Mouse (Mus musculus) brain, embryonic 14.5 days (tissue): ENCODE measurements at regions not wholly inside any gene's neighbourhood (a gene's known extent, or its start where the extent isn't known, plus 50 kb on each side); places are given as distances from the start of the nearest gene placed in this dataset.

Source experiments
- DNase-seq: peaks from one replicate; pipeline ENCODE4 v3.0.0-alpha.2; 2011; ENCODE audit warnings: low read depth
- CTCF ChIP-seq: fragments of 200-500 bp; IDR thresholded peaks from 2 replicates; pipeline ENCODE4 v1.5.1; 2012; ENCODE audit warnings: inconsistent platforms, mild to moderate bottlenecking, moderate library complexity, borderline replicate concordance; ENCODE audit not compliant: insufficient read depth, insufficient read length; ENCODE audit errors: extremely low read depth
- POLR2A ChIP-seq: fragments of 200-500 bp; IDR thresholded peaks from 2 replicates; pipeline ENCODE4 v1.6.1; 2012; ENCODE audit warnings: mild to moderate bottlenecking, inconsistent platforms, borderline replicate concordance; ENCODE audit not compliant: poor library complexity, insufficient read depth, insufficient read length, severe bottlenecking; ENCODE audit errors: extremely low read depth

DNA sequence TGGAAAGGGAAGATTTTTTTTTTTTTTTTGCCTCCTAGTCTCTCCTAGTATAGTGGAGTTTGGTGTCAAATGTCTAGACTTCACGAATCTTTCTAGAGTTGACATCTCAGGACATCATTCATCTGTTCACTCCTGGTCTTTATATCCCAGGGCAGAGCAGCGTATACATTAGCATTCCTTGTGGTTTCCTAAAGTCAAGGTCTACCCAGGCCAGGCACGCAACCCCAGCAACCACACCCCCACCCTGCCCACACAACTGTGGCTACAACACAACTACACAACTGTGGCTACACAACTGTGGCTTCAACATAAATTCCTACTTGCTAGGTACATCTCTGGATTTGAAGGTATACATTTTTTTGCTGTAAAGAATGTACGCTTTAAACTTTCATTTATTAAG is 122.2 kb downstream of the Ppp1r3a start:
- DNase-seq = no peak
- no peak for TF ChIP-seq CTCF
- no peak for TF ChIP-seq POLR2A

DNA sequence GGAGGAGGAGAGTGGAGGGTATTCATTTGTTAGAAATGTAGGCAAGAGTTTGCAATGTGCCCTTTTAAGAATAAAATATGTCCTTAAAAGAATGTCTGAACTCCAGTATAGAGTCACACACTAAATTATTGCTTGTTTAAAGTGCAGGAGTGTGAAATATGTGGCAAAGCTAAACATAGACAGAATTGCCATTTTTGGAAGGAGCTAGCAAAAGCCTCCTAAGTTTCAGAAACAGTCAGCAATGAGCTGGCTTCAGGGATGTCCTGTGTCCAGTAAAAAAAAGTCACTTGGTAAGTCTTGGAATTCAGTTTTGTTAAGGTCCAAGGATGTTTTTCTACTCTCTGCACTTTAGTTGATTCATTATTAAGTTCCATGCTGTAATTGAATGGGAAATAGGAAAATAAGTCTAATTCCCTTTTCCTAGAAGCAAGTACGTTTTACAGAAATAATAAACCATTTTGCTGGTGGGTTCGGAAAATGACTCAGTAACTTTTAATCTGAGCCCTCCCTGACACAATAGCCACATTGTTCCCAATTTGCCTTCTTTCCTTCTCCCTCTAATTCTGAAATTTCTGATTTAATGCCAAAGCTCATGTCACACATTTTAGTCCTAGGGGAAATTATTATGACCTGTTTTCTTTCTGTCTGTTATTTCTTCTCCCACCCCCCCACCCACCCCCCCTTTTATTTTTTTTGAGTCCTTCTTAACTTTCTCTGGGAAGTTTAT is 123.2 kb downstream of the Ppp1r3a start:
- TF ChIP-seq CTCF = no peak
- no peak for TF ChIP-seq POLR2A
- DNase-seq = no peak

DNA sequence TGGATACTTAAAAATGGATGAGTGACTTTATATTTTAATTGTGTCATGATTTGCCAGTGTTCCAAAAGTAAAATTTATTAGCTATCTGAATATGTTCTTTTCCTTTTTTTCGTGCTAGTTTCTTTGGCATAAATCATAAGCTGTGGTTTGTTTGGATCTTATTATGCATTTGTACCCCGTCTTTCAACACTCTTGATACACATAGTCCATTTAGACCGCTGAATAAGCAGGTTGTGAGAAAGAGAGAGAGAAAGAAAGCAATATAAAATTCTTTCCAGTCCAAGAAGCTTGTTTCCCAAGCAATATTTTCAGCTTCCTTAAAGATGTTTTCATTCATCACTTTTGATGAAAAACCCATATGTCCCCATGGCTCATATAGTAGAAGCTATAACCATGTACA is 138.4 kb downstream of the Ppp1r3a start:
- DNase-seq = no peak
- no peak for TF ChIP-seq POLR2A
- TF ChIP-seq CTCF = no peak

DNA sequence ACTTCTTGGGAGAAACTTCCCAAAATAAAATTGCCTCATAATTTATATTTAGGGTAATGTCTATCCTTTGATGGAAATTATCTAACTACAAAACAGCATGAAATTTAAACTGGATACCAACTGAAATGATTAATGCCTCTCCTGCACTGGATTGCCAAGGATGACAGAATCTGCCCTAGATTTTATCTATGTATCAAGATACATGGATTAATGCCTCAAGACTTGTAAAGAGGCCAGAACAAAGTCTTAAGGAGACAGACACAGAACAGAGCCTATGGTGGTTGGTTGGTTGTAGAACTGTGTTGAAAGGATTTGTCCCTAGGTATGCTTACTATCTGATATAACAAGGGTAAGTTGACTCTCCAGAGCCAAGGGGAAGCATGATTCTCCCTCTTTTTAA is 147.0 kb downstream of the Ppp1r3a start:
- DNase-seq = no peak
- TF ChIP-seq CTCF (no peak), POLR2A (no peak)

DNA sequence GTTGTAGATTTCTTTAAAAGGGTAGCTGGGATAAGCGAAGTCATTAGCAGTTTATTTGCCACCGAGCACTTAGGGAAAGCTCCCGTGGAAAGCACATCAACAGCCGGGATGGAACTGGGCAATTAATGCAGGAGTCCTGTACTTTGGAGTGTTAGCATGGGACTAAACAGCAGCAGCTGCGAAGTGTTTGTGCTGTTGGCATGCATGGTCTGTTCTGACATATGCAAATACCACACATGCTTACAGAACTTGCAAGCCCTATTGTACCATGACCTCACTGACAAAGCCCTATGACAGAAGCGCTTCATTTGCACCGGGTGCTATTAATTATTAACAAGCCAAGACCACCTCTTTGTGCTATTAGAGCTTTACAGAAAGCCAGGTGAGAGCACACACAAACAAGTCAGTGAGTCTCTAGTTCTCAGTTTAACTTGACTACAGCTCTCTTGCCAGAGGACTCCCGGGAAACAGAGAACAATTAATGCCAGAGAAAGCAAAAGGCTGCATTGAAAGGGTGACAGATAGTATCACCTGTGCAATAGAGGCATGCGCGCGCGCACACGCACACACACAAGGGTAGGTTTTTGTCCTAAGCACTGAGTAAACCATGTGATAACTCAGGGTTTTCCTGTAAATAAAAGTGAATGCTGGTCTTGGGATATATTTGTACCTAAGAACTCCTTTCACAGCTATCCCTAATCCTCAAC is 154.4 kb downstream of the Ppp1r3a start:
- no peak for TF ChIP-seq POLR2A
- no peak for TF ChIP-seq CTCF
- peak; percentile 95 for DNase-seq

DNA sequence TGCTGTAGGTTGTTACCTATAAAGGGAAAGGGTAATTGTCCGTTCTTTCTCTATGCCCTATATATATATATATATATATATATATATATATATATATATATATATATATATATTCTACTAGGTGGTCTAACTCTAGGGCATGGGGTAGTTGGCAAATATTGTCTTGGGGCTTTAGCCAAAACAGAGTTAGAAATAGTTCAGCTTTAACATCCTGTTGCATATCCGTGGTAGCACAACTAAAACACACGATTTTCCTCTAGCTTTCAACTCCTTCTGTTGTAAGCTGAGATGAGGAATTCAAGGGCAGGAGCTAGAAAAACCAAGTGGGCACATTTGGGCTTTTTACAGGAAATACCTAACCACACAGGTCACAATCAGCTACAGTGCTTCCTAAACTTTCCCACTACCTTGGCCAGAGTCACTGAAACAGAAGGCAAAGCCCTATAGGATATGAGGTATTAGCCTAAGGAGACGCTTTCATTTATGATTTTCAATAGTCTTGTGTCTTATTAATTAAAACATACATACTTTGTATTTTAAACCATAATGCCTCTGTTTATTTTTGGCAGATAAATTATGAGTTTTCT is 158.1 kb downstream of the Ppp1r3a start:
- no peak for DNase-seq
- TF ChIP-seq CTCF = no peak
- TF ChIP-seq POLR2A = no peak

DNA sequence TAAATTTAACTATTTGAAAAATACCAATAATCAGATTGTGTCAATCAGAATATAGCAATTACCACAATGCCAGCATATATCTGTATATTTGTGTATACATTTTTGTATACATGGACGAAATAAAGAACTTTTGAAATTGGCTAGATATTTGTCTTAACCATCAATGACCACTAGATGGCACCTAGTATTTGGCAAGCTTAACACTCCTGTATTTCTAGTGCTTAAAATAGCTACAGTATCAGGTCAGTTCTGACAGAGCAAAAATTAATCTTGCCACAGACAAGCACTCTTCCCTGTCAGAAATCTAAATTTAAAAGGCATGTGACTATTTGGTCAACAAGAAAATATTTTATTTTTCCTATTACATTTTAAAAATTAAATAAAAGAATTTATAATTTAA is 169.2 kb downstream of the Ppp1r3a start:
- TF ChIP-seq CTCF (0 out of 2 replicates have a peak, but pooled peaks have one; percentile 5), POLR2A (no peak)

DNA sequence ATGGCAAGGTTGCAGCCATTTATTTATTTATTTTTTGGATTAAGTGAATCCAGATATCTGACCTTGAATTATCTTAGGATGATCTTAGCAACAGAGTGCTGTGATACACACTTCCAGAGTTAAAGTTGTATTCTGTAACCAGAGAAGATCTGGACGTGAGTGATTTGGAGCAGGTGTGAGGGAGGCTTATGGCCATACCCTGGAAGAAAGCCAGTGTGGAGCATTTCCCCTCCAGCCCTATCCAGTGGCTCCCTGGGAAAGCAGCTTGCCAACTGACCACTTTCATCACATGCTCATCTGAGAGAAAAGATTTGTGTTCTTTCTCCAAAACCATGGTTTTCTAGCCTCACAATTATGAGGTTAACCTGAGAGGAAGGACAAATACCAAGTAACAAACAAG is 171.2 kb downstream of the Ppp1r3a start:
- no peak for DNase-seq
- TF ChIP-seq POLR2A (no peak), CTCF (no peak)

More for the DNA sequence above, 169.2 kb downstream of the Ppp1r3a start:
- DNase-seq = peak; percentile 73

DNA sequence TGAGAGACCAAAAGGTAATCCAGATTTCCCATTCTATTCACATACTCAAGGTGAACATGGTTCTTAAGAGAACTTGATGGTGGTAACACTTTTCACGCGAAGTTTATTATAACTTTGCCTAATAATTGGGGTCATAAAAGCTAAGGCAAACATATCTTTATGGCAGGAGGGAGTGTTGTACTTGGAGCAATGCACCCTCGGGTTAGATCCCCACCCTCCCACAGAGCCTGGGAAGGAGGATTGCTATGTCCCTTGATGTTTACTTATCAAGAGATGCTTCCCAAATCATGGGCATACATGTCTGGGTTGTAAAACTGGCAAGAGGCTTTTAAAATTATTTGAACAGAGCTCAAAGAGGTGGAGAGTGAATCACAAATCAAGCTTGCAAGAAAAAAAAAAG is 180.5 kb downstream of the Ppp1r3a start:
- TF ChIP-seq CTCF (no peak), POLR2A (no peak)
- DNase-seq = no peak

DNA sequence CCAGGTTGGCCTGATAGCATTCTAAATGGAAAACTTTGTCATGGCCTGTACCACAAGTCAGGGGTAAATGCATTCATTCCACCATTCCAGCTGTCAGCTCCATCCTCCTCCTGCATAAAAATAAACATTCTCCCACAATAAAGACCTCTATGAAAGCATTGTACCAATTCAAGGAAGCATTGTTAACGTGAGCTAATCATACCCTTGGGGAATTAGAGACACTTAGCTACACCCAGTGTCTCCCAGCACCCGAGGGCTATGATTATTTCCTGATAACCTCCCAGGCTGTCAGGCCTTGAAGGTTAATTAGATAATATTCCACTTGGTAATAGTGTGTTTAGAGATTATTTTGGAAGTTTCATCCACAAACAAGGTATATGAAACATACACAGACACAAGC is 182.1 kb downstream of the Ppp1r3a start:
- TF ChIP-seq POLR2A = no peak
- TF ChIP-seq CTCF = no peak
- DNase-seq = peak; percentile 2

DNA sequence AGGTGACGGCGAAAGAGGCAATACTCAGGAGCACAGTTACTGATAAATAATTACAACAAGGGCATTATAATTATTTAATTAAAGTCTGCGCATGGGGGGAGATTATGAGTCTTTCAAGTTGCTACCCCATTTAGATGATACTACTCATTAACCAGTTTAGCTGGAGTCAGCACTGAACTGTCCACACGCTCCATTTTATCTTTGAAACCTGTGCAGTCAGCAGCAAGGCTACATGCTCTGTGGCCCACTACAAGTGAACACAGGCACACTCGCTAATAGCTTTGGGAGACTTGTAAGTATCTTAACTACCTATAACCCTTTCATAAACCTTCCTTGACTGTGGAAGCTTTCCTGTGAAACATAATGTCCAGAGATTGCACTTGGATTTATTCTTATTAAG is 214.7 kb downstream of the Ppp1r3a start:
- no peak for DNase-seq
- TF ChIP-seq POLR2A (no peak), CTCF (no peak)

DNA sequence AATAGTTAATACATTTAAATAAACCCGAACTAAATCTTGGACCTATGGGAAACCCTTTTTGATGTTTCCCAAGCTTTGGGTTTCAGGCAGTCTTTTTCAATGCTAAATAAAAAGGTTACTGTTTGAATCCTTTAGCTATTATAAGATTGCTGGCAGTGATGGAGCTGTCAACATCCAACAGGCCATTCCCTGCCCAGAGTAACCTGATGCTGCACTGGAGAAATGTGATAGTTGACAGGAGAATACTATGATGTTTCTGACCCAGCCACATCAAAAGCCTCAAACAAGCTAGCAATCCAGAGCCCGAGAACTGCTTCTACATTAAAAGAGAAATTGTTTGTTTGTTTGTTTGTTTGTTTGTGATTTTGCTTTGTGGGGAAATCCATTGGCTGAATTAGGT is 226.0 kb downstream of the Ppp1r3a start:
- peak; percentile 7 for DNase-seq
- TF ChIP-seq POLR2A = no peak
- TF ChIP-seq CTCF = no peak

DNA sequence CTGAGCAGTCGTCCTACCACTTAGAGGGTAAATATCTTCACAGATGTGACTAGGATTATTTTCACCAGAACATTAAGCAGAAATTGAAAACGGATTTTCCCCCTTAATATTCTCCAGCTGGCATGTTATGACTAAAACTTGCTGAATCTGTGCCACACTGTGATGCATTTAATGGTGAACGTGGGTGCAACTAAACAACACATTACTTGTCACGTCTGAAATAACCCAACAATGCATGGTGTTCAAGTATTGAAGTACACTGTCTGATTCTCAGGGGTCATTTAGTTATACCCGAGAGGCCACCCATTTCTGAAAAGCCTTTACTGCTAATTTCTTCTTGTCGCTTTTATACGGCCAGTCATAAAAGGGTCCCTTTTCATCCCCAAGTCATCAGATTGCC is 226.5 kb downstream of the Ppp1r3a start:
- peak; percentile 24 for DNase-seq
- TF ChIP-seq POLR2A = no peak
- TF ChIP-seq CTCF = no peak
